Mouse (Mus musculus): ENCODE measurements around the gene Dnmt3a.

DNA sequence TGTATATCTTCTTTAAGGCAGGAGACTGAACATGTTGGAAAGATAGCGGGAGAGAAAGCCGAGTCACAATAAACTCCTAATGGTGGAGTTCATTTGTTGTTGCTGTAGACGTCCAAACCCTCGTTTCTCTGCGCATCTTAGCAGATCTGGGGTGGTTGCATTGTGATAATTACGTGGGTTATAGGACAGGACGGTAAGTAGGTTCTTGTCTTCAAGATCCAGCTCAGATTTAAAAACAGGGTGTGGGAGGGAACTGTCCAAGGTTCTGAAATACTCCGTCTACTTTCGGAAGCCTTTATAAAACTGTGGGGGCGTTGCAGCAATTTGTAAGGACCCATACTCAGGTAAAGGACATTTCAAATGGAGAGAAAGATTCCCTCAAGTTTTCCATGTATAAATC lies 149.6 kb downstream of the Dnmt3a start:
- TF ChIP-seq CTCF (IDR thresholded peaks at IDR 0.05) (no peak), POLR2A (IDR thresholded peaks at IDR 0.05; ENCODE audit: insufficient read depth, low read depth, low read length) (no peak)
